8 mouse cellular contexts compared by ENCODE assay signal in genomic region chr17:52182706-52183105, GRCm38 (mm10).
A peak's percentile ranks its signal among the peaks of the same experiment; 100 is the strongest.
DNase-seq lines count a peak whose midpoint lies in the region; ATAC-seq lines count a peak whose summit lies in the region.

No protein-coding gene starts in this region.

- ATAC-seq in heart, embryonic 12.5 days (ENCODE audit: insufficient number of reproducible peaks, low FRiP score): no peak

- no peak overlapping the region for H3K4me2 ChIP-seq in heart, embryonic 12.5 days

- H3K27me3 ChIP-seq in heart, embryonic 10.5 days (ENCODE audit: insufficient read depth, poor library complexity, severe bottlenecking): no peaks in the 10 kb centered on the region
- H3K27me3 ChIP-seq in heart, embryonic 12.5 days (replicated peaks): no peaks in the 10 kb centered on the region

- H3K9ac ChIP-seq in heart, embryonic 12.5 days: no peak overlapping the region

- 38% methylated on average over 3 of the region's 3 CpGs for WGBS in heart, embryonic 10.5 days
- WGBS in heart, embryonic 12.5 days: 42% methylated on average over 3 of the region's 3 CpGs

- no peaks in the 10 kb centered on the region for H3K36me3 ChIP-seq in heart, embryonic 10.5 days
- H3K36me3 ChIP-seq in heart, embryonic 12.5 days: no peaks in the 10 kb centered on the region

- H3K4me3 ChIP-seq in heart, embryonic 10.5 days: no peak overlapping the region
- H3K4me3 ChIP-seq in heart, embryonic 12.5 days: no peak overlapping the region

- no peaks in the 10 kb centered on the region for H3K4me1 ChIP-seq in heart, embryonic 10.5 days
- H3K4me1 ChIP-seq in heart, embryonic 12.5 days (replicated peaks): no peaks in the 10 kb centered on the region

- DNase-seq in heart, adult 18-20 months: peak; percentile 12 to 28
- no peak for DNase-seq in heart, embryonic 10.5 days (ENCODE audit: low spot score)
- DNase-seq in right cerebral cortex, adult 2 months (ENCODE audit: low spot score in 2 of 2): peak; percentile 7 to 21
- no peak for DNase-seq in right cerebral cortex, postnatal 25 days
- peak; percentile 11 for DNase-seq in embryo, embryonic 11.5 days (ENCODE audit: low read depth, low spot score)
- peak; percentile 55 for DNase-seq in lung, postnatal 25 days (ENCODE audit: low spot score)
- peak; percentile 29 to 76 for DNase-seq in thymus, adult 18-20 months

- H3K27ac ChIP-seq in heart, embryonic 10.5 days: no peak overlapping the region
- H3K27ac ChIP-seq in heart, embryonic 12.5 days (ENCODE audit: poor library complexity, severe bottlenecking): no peak overlapping the region

- no peaks in the 10 kb centered on the region for H3K9me3 ChIP-seq in heart, embryonic 10.5 days
- no peaks in the 10 kb centered on the region for H3K9me3 ChIP-seq in heart, embryonic 12.5 days (replicated peaks)

Comparison
In these comparisons a context has a peak if more than half of its experiments do, and no peak if none do; other contexts are left out.
1. DNase-seq: peak in heart, adult 18-20 months (2 of 2), right cerebral cortex, adult 2 months (2 of 2), embryo, embryonic 11.5 days (single experiment), lung, postnatal 25 days (single experiment) and thymus, adult 18-20 months (2 of 2); none in heart, embryonic 10.5 days (single experiment) and right cerebral cortex, postnatal 25 days (single experiment).